Mouse (Mus musculus): ENCODE results near the gene Hist1h2be.
"Not testable (repeated sequence)": the region's sequence is repeated elsewhere in the genome, so short reads cannot be mapped to it uniquely, and the experiment has no call there.

Gene Hist1h2be

GRCm38 (mm10) chr13:23591886-23592285 is 29.0 kb downstream of the Hist1h2be start:
- in situ Hi-C loops (cut with MboI, MseI) = not testable (repeated sequence)

GRCm38 (mm10) chr13:23591206-23591605 is 29.7 kb downstream of the Hist1h2be start:
- in situ Hi-C loops (cut with MboI, MseI) = no loop called here

GRCm38 (mm10) chr13:23586940-23587225 is 34.0 kb downstream of the Hist1h2be start:
- in situ Hi-C loops (cut with MboI, MseI) = no loop called here

- in situ Hi-C loops (cut with MboI, MseI) = no loop called here
Observed at GRCm38 (mm10) chr13:23586099-23586939, 34.6 kb downstream of the Hist1h2be start.

GRCm38 (mm10) chr13:23585442-23586098 is 35.4 kb downstream of the Hist1h2be start:
- in situ Hi-C loops (cut with MboI, MseI) = not testable (repeated sequence)

- in situ Hi-C loops (cut with MboI, MseI) = no loop called here
Observed at GRCm38 (mm10) chr13:23585029-23585441, 35.9 kb downstream of the Hist1h2be start.

- in situ Hi-C loops (cut with MboI, MseI) = no loop called here
Observed at GRCm38 (mm10) chr13:23584331-23584730, 36.6 kb downstream of the Hist1h2be start.

- in situ Hi-C loops (cut with MboI, MseI) = no loop called here
Observed at GRCm38 (mm10) chr13:23583387-23584068, 37.4 kb downstream of the Hist1h2be start.

- in situ Hi-C loops (cut with MboI, MseI) = no loop called here
Observed at GRCm38 (mm10) chr13:23582219-23583056, 38.5 kb downstream of the Hist1h2be start.

GRCm38 (mm10) chr13:23581408-23582218 is 39.3 kb downstream of the Hist1h2be start, which contains the start of gene Hist1h4d:
Gene Hist1h4d, plus strand, starts transcription at chr13:23581598.
- in situ Hi-C loops (cut with MboI, MseI) = no loop called here

GRCm38 (mm10) chr13:23577835-23578234 is 43.1 kb downstream of the Hist1h2be start:
- in situ Hi-C loops (cut with MboI, MseI) = loop anchor here (10.0 kb wide), 1 partner anchor 1863 kb away; the partner anchor contains the start of genes Hist1h2ai, Hist1h2bl and Hist1h3h

GRCm38 (mm10) chr13:23576906-23577639 is 43.9 kb downstream of the Hist1h2be start:
- in situ Hi-C loops (cut with MboI, MseI) = loop anchor here (10.0 kb wide), 1 partner anchor 1862 kb away; the partner anchor contains the start of genes Hist1h2ai, Hist1h2bl and Hist1h3h

GRCm38 (mm10) chr13:23576351-23576881 is 44.5 kb downstream of the Hist1h2be start:
- in situ Hi-C loops (cut with MboI, MseI) = loop anchor here (10.0 kb wide), 1 partner anchor 1862 kb away; the partner anchor contains the start of genes Hist1h2ai, Hist1h2bl and Hist1h3h

GRCm38 (mm10) chr13:23575864-23576313 is 45.0 kb downstream of the Hist1h2be start:
- in situ Hi-C loops (cut with MboI, MseI) = loop anchor here (10.0 kb wide), 1 partner anchor 1861 kb away; the partner anchor contains the start of genes Hist1h2ai, Hist1h2bl and Hist1h3h

- in situ Hi-C loops (cut with MboI, MseI) = loop anchor here (10.0 kb wide), 1 partner anchor 1861 kb away; the partner anchor contains the start of genes Hist1h2ai, Hist1h2bl and Hist1h3h
Observed at GRCm38 (mm10) chr13:23575271-23575851, 45.6 kb downstream of the Hist1h2be start, which contains the start of gene Hist1h3d. Gene Hist1h3d, plus strand, starts transcription at chr13:23575763.

- in situ Hi-C loops (cut with MboI, MseI) = loop anchor here (10.0 kb wide), 1 partner anchor 1860 kb away; the partner anchor contains the start of genes Hist1h2ai, Hist1h2bl and Hist1h3h
Observed at GRCm38 (mm10) chr13:23574546-23575170, 46.3 kb downstream of the Hist1h2be start.

GRCm38 (mm10) chr13:23573898-23574524 is 46.9 kb downstream of the Hist1h2be start, which contains the start of the genes Hist1h2bf and Hist1h2ad:
Gene Hist1h2bf, minus strand, starts transcription at chr13:23574196.
Gene Hist1h2ad, plus strand, starts transcription at chr13:23574381.
- in situ Hi-C loops (cut with MboI, MseI) = loop anchor here (10.0 kb wide), 1 partner anchor 1859 kb away; the partner anchor contains the start of genes Hist1h2ai, Hist1h2bl and Hist1h3h

All from T-helper 2 cell (primary cell).